Mouse (Mus musculus): Measurements from ENCODE around the gene Itpka. TPM values are rescaled to one million over a fixed set of nuclear protein-coding genes. Genes with fewer than 3 reads are reported as not detected.

Gene Itpka
- 1.6 and 1.7 TPM in 2 replicates for polyA plus RNA-seq (2011; ENCODE audit: insufficient read depth, insufficient read length, low read depth, missing spikeins)

DNA sequence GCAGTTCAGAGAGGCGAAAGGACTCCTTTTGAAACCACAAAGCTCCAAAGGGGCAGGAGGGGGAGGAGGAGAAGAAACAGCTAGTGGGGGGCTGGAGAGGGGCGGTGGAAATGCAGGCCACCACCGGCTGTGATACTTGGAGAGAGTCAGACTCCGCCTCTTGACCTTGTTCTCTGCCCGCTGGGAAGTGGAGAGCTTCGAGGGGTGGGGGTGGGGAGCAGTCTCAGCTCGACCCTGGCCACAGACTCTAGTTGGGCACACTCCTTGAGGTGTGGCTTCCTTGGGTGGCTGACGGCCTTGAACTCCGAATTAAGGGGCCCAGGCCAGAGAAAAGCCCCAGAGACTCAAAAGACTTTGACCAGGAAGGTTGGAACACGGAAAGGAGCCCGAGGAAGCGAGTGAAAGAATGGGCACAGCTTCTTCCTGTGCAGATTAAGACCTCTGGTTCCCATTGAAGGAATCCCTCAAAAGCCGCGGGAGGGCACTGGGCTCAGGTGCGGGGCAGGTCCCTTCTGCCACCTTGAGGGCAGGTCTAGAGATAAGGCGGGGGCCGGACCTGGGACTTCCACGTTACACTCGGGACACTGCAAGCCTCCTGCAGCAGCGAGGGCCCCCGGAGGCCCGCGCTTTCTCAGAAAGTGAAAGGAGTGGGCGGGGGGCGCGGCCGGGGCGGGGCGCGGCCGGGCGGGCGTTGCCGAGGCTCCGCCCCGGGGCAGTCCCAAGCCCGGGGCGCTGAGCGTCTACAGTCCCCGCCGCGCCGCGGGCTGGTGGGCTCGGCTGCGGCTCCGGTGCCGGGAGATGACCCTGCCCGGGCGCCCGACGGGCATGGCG, at the start of gene Itpka:
Itpka (plus strand) TSS at position 757 of the 831 bp plus-strand sequence.
- H3K4me3 ChIP-seq (ENCODE audit: low read depth, low read length) = peak within 1 kb of the TSS; percentile 72
- H3K9me3 ChIP-seq (replicated peaks; ENCODE audit: control insufficient read depth, insufficient read depth, low read length, poor library complexity, severe bottlenecking) = no peaks in the 10 kb centered on the region
- H3K27ac ChIP-seq (ENCODE audit: insufficient read depth, low read length) = peak within 1 kb of the TSS; percentile 11; the same call in 1 of the 2 replicates
- peaks cover 7% of the 10 kb centered on the region; the same call in 1 of the 2 replicates for H3K27me3 ChIP-seq (ENCODE audit: control insufficient read depth, insufficient read depth, low read length, poor library complexity, severe bottlenecking)
- no peaks in the 10 kb centered on the region for H3K36me3 ChIP-seq (ENCODE audit: control insufficient read depth, insufficient read depth, low read length, poor library complexity, severe bottlenecking)
- peaks cover 3% of the 10 kb centered on the region for H3K4me1 ChIP-seq (ENCODE audit: control insufficient read depth, insufficient read depth, low read length)
- no peak for TF ChIP-seq POLR2A (IDR thresholded peaks at IDR 0.05; ENCODE audit: insufficient read depth, low read length)
- TF ChIP-seq EP300 (IDR thresholded peaks at IDR 0.05; ENCODE audit: insufficient read depth, low read depth, low read length) = peak; percentile 72; the same call in 1 of the 2 replicates
- TF ChIP-seq CTCF (IDR thresholded peaks at IDR 0.05; ENCODE audit: low read depth, low read length) = no peak
- peak within 1 kb of the TSS; percentile 67 for H3K9ac ChIP-seq (ENCODE audit: low read depth, poor library complexity, severe bottlenecking)

DNA sequence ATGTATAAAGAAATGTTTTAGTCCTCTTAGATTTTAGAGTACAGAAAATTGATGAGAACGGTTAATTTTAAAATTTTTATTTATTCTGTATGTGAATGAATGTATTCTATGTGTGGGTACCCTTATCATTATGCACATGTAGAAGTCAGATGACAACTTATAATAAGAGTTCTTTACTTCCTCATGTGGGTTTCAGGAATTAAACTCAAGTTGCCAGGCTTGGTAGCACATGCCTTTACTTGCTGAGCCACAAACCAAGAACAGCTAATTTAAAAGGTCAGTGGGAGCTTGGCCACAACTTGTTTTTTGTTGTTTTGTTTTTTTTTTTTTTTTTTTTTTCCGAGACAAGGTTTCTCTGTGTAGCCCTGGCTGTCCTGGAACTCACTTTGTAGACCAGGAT, 47.3 kb upstream of the Itpka start:
- TF ChIP-seq EP300 (IDR thresholded peaks at IDR 0.05; ENCODE audit: insufficient read depth, low read depth, low read length) (no peak), POLR2A (IDR thresholded peaks at IDR 0.05; ENCODE audit: insufficient read depth, low read length) (no peak), CTCF (IDR thresholded peaks at IDR 0.05; ENCODE audit: low read depth, low read length) (no peak)
- peaks cover 2% of the 10 kb centered on the region; the same call in 1 of the 2 replicates for H3K36me3 ChIP-seq (ENCODE audit: control insufficient read depth, insufficient read depth, low read length, poor library complexity, severe bottlenecking)
- no peak overlapping the region for H3K27ac ChIP-seq (ENCODE audit: insufficient read depth, low read length)
- no peak overlapping the region for H3K4me3 ChIP-seq (ENCODE audit: low read depth, low read length)
- H3K4me1 ChIP-seq (ENCODE audit: control insufficient read depth, insufficient read depth, low read length) = no peaks in the 10 kb centered on the region
- H3K9me3 ChIP-seq (replicated peaks; ENCODE audit: control insufficient read depth, insufficient read depth, low read length, poor library complexity, severe bottlenecking) = no peaks in the 10 kb centered on the region
- H3K27me3 ChIP-seq (ENCODE audit: control insufficient read depth, insufficient read depth, low read length, poor library complexity, severe bottlenecking) = no peaks in the 10 kb centered on the region
- H3K9ac ChIP-seq (ENCODE audit: low read depth, poor library complexity, severe bottlenecking) = no peak overlapping the region

DNA sequence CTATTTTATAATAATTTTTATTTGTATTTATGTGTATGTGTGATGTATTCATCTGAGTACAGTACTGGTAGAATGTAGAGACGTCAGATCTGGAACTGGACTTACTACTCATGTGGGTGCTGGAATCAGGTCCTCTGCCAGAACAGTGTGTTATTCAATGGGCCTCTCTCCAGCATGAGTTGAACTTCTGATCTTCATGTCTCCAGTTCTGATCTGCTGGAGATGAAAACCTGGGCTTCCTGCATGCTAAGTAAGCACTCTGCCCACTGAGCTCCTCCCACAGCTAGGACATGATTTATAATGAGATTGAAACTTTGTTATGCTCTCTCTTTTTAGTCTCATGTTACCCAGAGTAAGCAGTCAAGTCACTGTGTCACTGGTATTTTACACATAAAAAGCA, 46.0 kb upstream of the Itpka start:
- TF ChIP-seq POLR2A (IDR thresholded peaks at IDR 0.05; ENCODE audit: insufficient read depth, low read length) (no peak), CTCF (IDR thresholded peaks at IDR 0.05; ENCODE audit: low read depth, low read length) (no peak), EP300 (IDR thresholded peaks at IDR 0.05; ENCODE audit: insufficient read depth, low read depth, low read length) (no peak)
- no peak overlapping the region for H3K27ac ChIP-seq (ENCODE audit: insufficient read depth, low read length)
- no peak overlapping the region for H3K9ac ChIP-seq (ENCODE audit: low read depth, poor library complexity, severe bottlenecking)
- no peaks in the 10 kb centered on the region for H3K27me3 ChIP-seq (ENCODE audit: control insufficient read depth, insufficient read depth, low read length, poor library complexity, severe bottlenecking)
- H3K9me3 ChIP-seq (replicated peaks; ENCODE audit: control insufficient read depth, insufficient read depth, low read length, poor library complexity, severe bottlenecking) = no peaks in the 10 kb centered on the region
- no peaks in the 10 kb centered on the region for H3K4me1 ChIP-seq (ENCODE audit: control insufficient read depth, insufficient read depth, low read length)
- peaks cover 2% of the 10 kb centered on the region; the same call in 1 of the 2 replicates for H3K36me3 ChIP-seq (ENCODE audit: control insufficient read depth, insufficient read depth, low read length, poor library complexity, severe bottlenecking)
- H3K4me3 ChIP-seq (ENCODE audit: low read depth, low read length) = no peak overlapping the region

DNA sequence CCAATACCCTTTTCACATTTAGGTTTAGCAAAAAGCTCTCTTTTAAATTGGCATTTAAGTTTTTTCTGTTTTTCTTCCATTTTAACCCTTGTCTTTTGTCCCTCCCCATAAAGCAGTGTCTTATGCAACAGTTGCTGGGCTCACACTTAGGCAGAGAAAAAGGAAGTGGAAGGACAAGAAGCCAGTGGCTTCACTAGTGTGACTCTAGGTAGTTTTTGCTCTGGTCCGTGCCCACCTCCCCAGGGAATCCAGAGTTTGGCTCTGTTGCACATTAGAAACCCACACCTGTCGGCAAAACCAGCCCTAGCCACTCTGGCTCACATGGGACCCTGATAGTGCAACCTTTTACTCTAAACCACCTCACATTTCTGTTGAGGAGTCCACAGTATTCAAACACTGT, 43.7 kb upstream of the Itpka start:
- H3K4me3 ChIP-seq (ENCODE audit: low read depth, low read length) = no peak overlapping the region
- H3K36me3 ChIP-seq (ENCODE audit: control insufficient read depth, insufficient read depth, low read length, poor library complexity, severe bottlenecking) = peaks cover 4% of the 10 kb centered on the region; the same call in 1 of the 2 replicates
- TF ChIP-seq CTCF (IDR thresholded peaks at IDR 0.05; ENCODE audit: low read depth, low read length) = no peak
- TF ChIP-seq EP300 (IDR thresholded peaks at IDR 0.05; ENCODE audit: insufficient read depth, low read depth, low read length) = no peak
- TF ChIP-seq POLR2A (IDR thresholded peaks at IDR 0.05; ENCODE audit: insufficient read depth, low read length) = no peak

DNA sequence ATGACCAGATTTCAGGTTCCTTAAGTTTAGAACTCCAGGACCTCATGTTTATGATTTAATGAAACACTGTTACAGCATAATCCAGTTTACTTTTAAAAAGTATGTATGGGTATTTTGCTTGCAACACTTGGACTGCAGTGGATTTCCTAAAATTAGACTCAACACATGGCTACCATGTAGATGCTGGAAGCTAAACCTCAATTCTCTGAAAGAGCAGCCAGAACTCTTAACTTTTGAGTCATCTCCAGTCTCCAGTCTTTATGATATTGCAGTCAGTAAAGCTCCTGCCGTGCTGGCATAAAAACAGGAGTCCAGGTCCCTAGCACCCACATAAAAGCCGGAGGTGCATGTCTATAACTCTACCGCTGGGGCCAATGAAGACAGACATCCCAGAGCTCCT, 42.2 kb upstream of the Itpka start:
- TF ChIP-seq POLR2A (IDR thresholded peaks at IDR 0.05; ENCODE audit: insufficient read depth, low read length) (no peak), CTCF (IDR thresholded peaks at IDR 0.05; ENCODE audit: low read depth, low read length) (no peak), EP300 (IDR thresholded peaks at IDR 0.05; ENCODE audit: insufficient read depth, low read depth, low read length) (no peak)
- no peak overlapping the region for H3K4me3 ChIP-seq (ENCODE audit: low read depth, low read length)
- no peaks in the 10 kb centered on the region for H3K27me3 ChIP-seq (ENCODE audit: control insufficient read depth, insufficient read depth, low read length, poor library complexity, severe bottlenecking)
- H3K9ac ChIP-seq (ENCODE audit: low read depth, poor library complexity, severe bottlenecking) = no peak overlapping the region
- H3K27ac ChIP-seq (ENCODE audit: insufficient read depth, low read length) = no peak overlapping the region
- H3K9me3 ChIP-seq (replicated peaks; ENCODE audit: control insufficient read depth, insufficient read depth, low read length, poor library complexity, severe bottlenecking) = no peaks in the 10 kb centered on the region
- peaks cover 4% of the 10 kb centered on the region; the same call in 1 of the 2 replicates for H3K36me3 ChIP-seq (ENCODE audit: control insufficient read depth, insufficient read depth, low read length, poor library complexity, severe bottlenecking)
- H3K4me1 ChIP-seq (ENCODE audit: control insufficient read depth, insufficient read depth, low read length) = no peaks in the 10 kb centered on the region

More for the DNA sequence above, 43.7 kb upstream of the Itpka start:
- no peak overlapping the region for H3K9ac ChIP-seq (ENCODE audit: low read depth, poor library complexity, severe bottlenecking)
- H3K9me3 ChIP-seq (replicated peaks; ENCODE audit: control insufficient read depth, insufficient read depth, low read length, poor library complexity, severe bottlenecking) = no peaks in the 10 kb centered on the region
- H3K4me1 ChIP-seq (ENCODE audit: control insufficient read depth, insufficient read depth, low read length) = no peaks in the 10 kb centered on the region
- no peaks in the 10 kb centered on the region for H3K27me3 ChIP-seq (ENCODE audit: control insufficient read depth, insufficient read depth, low read length, poor library complexity, severe bottlenecking)
- H3K27ac ChIP-seq (ENCODE audit: insufficient read depth, low read length) = no peak overlapping the region

DNA sequence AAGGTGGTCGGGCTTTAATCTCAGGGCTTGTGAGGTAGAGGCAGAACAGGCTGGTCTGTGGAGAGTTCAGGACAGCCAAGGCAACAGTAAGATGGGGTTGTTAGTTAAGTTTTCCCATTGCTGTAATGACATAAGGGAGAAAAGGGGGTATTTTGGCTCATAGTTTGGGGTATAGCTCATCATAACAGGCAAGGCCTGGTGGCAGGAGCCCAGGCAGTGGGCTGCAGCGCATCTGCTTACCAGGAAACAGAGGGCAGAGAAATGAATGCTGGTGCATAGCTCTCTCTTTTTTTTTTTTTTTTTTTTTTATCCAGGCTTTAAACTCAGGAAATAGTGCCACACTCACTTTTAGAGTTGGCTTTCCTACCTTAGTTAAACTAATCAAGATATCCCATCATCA, 39.0 kb upstream of the Itpka start:
- TF ChIP-seq POLR2A (IDR thresholded peaks at IDR 0.05; ENCODE audit: insufficient read depth, low read length) (no peak), EP300 (IDR thresholded peaks at IDR 0.05; ENCODE audit: insufficient read depth, low read depth, low read length) (no peak), CTCF (IDR thresholded peaks at IDR 0.05; ENCODE audit: low read depth, low read length) (no peak)
- no peaks in the 10 kb centered on the region for H3K27me3 ChIP-seq (ENCODE audit: control insufficient read depth, insufficient read depth, low read length, poor library complexity, severe bottlenecking)
- H3K9ac ChIP-seq (ENCODE audit: low read depth, poor library complexity, severe bottlenecking) = no peak overlapping the region
- H3K36me3 ChIP-seq (ENCODE audit: control insufficient read depth, insufficient read depth, low read length, poor library complexity, severe bottlenecking) = peaks cover 11% of the 10 kb centered on the region; the same call in 1 of the 2 replicates
- no peak overlapping the region for H3K4me3 ChIP-seq (ENCODE audit: low read depth, low read length)
- no peaks in the 10 kb centered on the region for H3K9me3 ChIP-seq (replicated peaks; ENCODE audit: control insufficient read depth, insufficient read depth, low read length, poor library complexity, severe bottlenecking)
- H3K27ac ChIP-seq (ENCODE audit: insufficient read depth, low read length) = no peak overlapping the region
- H3K4me1 ChIP-seq (ENCODE audit: control insufficient read depth, insufficient read depth, low read length) = peaks cover 1% of the 10 kb centered on the region

Data from ES-Bruce4 (cell line).